Mouse (Mus musculus) megakaryocyte, embryonic 14.5 days (primary cell): ENCODE results near the gene Shc4.

ENCODE experiments used
- FLI1 ChIP-seq: IDR thresholded peaks from 2 replicates; pipeline ENCODE4 v1.6.1; 2012; ENCODE audit warnings: low read length, inconsistent platforms, mixed read lengths
- GATA1 ChIP-seq: IDR thresholded peaks from 3 replicates; pipeline ENCODE4 v1.6.1; 2012; ENCODE audit warnings: mixed read lengths, low read length, inconsistent platforms, borderline replicate concordance

DNA sequence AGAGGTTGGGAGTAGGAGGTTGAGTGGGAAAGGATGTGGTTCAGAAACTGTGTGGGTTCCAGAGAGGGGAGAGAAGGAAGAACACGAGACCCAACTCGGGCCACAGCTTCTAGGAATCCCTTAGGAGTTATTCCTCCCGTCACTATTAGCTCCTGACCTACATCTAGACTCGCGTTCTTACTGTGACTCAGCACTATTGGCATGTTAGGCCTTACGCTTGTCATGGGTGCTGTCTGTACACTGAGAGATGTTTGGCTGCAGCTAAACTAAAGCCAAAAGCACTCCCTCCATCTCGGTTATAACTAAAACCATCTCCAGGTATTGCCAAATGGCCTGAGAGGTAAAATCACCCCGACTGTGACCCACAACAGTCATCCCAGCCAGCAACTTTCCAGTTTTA lies 7.3 kb downstream of the Shc4 start:
- no peak for TF ChIP-seq GATA1
- TF ChIP-seq FLI1 = no peak
